Mouse (Mus musculus): ENCODE results near the gene Elof1. TPM values are rescaled to one million over a fixed set of nuclear protein-coding genes. Genes with fewer than 3 reads are reported as not detected.
"Not testable (repeated sequence)": the region's sequence is repeated elsewhere in the genome, so short reads cannot be mapped to it uniquely, and the experiment has no call there.

Gene Elof1
- total and polyA plus RNA-seq, 3 experiments = 34.6 to 67.0 (median 42.6) TPM

DNA sequence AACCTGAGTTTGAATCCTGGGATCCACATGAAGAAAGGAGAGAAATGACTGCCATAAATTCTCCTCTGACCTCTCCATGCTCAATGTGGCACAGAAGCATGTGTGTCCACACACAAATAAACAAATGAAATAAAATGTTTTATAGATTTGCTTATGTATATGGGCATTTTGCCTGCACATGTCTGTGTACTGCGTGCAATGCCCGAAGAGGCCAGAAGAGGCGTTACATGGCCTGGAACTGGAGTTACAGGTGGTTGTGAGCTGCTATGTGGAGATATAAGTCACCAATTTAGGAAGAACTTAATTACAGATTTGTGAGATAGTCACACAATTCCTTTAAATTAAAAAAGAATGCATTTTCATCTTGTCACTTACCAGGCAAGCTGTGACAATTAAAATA, 36.8 kb upstream of the Elof1 start:
- no peaks in the 10 kb centered on the region for H3K79me2 ChIP-seq (replicated peaks; ENCODE audit: control insufficient read depth, insufficient read depth, low read length)
- H3K4me3 ChIP-seq = no peak overlapping the region
- no peak overlapping the region for H3K27ac ChIP-seq
- WGBS = 87% methylated on average over 3 of the region's 3 CpGs
- TF ChIP-seq POLR2A (IDR thresholded peaks at IDR 0.05; ENCODE audit: insufficient read depth, low read depth, low read length) (no peak), EP300 (IDR thresholded peaks at IDR 0.05; ENCODE audit: insufficient read depth, low read depth, low read length) (no peak), CTCF (IDR thresholded peaks at IDR 0.05) (no peak)
- H3K27me3 ChIP-seq (ENCODE audit: control insufficient read depth, insufficient read depth, low read length) = no peaks in the 10 kb centered on the region
- no peaks in the 10 kb centered on the region for H3K36me3 ChIP-seq (ENCODE audit: control insufficient read depth, insufficient read depth, low read length)
- DNase-seq = no peak
- 0 out of 2 replicates have a peak, but pooled peaks cover 1% of the 10 kb centered on the region for H3K4me1 ChIP-seq (ENCODE audit: control insufficient read depth, insufficient read depth, low read length)
- H3K9ac ChIP-seq (ENCODE audit: low read depth, low read length) = no peak overlapping the region
- intact Hi-C loops (cut with DNase I) = no loop called here

DNA sequence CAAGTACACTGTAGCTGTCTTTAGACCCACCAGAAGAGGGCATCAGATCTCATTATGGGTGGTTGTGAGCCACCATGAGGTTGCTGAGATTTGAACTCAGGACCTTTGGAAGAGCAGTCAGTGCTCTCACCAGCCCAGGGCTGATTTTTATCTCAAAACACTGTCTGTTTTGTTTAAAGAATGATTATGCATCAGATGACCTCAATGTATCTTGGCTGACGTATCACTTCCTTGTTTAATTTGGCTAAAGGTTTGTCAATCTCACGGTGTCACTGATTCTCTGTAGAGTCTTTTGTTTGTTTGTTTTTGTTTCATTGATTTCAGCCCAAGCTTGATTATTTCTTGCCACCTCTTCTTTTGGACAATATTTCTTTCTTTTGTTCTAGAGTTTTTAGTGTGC, 34.0 kb upstream of the Elof1 start:
- TF ChIP-seq CTCF (IDR thresholded peaks at IDR 0.05) = no peak
- TF ChIP-seq POLR2A (IDR thresholded peaks at IDR 0.05; ENCODE audit: insufficient read depth, low read depth, low read length) = no peak
- no peak for TF ChIP-seq EP300 (IDR thresholded peaks at IDR 0.05; ENCODE audit: insufficient read depth, low read depth, low read length)
- Histone ChIP-seq H3K4me1 (ENCODE audit: control insufficient read depth, insufficient read depth, low read length) (no peaks in the 10 kb centered on the region), H3K27ac (no peak overlapping the region), H3K27me3 (ENCODE audit: control insufficient read depth, insufficient read depth, low read length) (no peaks in the 10 kb centered on the region), H3K36me3 (ENCODE audit: control insufficient read depth, insufficient read depth, low read length) (no peaks in the 10 kb centered on the region), H3K79me2 (replicated peaks; ENCODE audit: control insufficient read depth, insufficient read depth, low read length) (no peaks in the 10 kb centered on the region), H3K4me3 (no peak overlapping the region), H3K9ac (ENCODE audit: low read depth, low read length) (no peak overlapping the region)
- 58% methylated on average over 2 of the region's 2 CpGs for WGBS
- DNase-seq = no peak
- intact Hi-C loops (cut with DNase I) = no loop called here

DNA sequence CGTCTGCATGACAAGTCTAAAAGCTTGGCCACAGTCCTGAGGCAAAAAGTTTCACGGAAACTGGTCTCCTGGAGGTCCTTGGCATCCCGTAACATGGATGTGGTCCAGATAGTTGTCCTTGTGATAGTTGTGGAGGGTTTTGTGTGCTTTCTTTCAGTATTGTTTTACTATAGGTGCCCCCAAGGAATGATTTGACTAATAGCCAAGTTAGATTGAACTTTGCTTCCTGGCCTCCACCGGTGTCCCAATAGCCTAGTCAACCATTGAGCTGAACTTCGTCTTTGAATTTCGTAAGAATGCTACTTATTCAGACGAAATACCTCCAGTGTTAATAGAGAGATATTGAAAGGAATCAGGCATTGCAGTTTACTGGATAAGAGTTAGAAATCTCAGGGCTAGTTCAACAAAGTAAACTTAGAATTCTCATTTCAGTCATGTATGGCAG, 33.3 kb upstream of the Elof1 start:
- H3K36me3 ChIP-seq (ENCODE audit: control insufficient read depth, insufficient read depth, low read length); DNase-seq; intact Hi-C loops (cut with DNase I); H3K27me3 ChIP-seq (ENCODE audit: control insufficient read depth, insufficient read depth, low read length); H3K4me1 ChIP-seq (ENCODE audit: control insufficient read depth, insufficient read depth, low read length); H3K9ac ChIP-seq (ENCODE audit: low read depth, low read length); H3K27ac ChIP-seq; H3K4me3 ChIP-seq; H3K79me2 ChIP-seq (replicated peaks; ENCODE audit: control insufficient read depth, insufficient read depth, low read length): not testable (repeated sequence)
- 76% methylated on average over 7 of the region's 7 CpGs for WGBS

DNA sequence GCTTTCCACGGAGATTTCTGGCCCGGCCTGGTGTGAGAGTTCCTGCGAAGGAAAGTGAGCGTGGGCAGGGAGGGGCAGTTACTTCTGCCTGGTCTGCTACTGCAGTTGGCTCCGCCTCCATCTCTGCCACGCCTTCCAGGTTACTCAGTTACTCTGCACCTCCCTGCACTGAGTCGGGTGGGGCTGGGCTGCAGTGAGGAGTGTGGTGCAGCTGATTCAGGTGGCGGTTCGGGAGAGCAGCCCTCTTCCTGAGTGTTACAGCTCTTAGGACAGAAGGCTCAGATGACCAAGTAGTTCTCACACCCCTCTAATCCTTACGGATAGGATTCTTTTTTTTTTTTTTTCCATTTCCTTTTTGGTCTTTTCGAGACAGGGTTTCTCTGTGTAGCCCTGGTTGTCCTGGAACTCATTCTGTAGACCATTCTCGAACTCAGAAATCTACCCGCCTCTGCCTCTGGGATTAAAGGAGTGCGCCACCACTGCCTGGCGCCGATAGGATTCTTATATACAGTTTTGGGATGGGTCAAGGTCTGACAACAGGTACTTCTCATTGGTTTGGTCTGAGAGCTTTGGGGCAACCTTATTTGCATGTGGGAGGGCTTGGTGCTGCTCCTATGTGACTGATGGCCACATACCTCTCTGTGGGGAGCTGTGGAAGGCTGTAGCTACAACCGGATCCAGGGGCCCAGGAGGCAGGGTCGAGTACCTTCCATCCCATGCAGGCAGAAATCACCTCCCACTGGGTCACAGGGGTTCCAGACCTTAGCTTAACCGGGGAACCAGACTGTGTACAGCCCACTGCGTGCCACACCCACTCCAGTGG, 32.7 kb upstream of the Elof1 start:
- Histone ChIP-seq H3K36me3 (ENCODE audit: control insufficient read depth, insufficient read depth, low read length) (no peaks in the 10 kb centered on the region), H3K4me1 (ENCODE audit: control insufficient read depth, insufficient read depth, low read length) (no peaks in the 10 kb centered on the region), H3K27ac (no peak overlapping the region), H3K79me2 (replicated peaks; ENCODE audit: control insufficient read depth, insufficient read depth, low read length) (no peaks in the 10 kb centered on the region), H3K27me3 (ENCODE audit: control insufficient read depth, insufficient read depth, low read length) (no peaks in the 10 kb centered on the region), H3K4me3 (no peak overlapping the region), H3K9ac (ENCODE audit: low read depth, low read length) (no peak overlapping the region)
- no peak for DNase-seq
- 69% methylated on average over 20 of the region's 20 CpGs for WGBS
- intact Hi-C loops (cut with DNase I) = no loop called here
- TF ChIP-seq CTCF (IDR thresholded peaks at IDR 0.05) = no peak
- TF ChIP-seq EP300 (IDR thresholded peaks at IDR 0.05; ENCODE audit: insufficient read depth, low read depth, low read length) = no peak
- TF ChIP-seq POLR2A (IDR thresholded peaks at IDR 0.05; ENCODE audit: insufficient read depth, low read depth, low read length) = no peak

DNA sequence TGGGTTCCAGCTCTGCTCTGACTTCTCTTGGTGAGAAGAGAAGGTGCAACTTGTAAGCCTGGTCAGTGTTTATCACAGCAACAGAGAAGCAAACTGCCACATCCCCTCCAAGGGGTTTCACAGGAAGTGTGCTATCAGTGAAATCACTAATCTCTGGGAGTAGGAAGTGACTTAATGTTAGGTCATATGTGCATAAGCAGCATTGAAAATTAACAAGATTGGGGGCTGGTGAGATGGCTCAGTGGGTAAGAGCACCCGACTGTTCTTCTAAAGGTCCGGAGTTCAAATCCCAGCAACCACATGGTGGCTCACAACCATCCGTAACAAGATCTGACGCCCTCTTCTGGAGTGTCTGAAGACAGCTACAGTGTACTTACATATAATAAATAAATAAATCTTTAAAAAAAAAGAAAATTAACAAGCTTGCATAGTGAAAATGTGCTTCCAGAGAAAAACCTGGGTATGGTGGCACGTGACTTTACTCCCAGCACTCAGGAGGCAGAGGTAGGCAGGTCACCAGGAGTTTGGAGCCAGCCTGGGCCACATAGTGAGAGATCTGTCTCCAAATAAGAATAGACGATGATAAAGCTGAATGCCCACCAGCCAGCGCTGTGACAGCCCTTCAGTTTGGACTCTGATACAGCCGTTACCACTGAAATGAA, 27.5 kb upstream of the Elof1 start:
- Histone ChIP-seq H3K79me2 (replicated peaks; ENCODE audit: control insufficient read depth, insufficient read depth, low read length) (no peaks in the 10 kb centered on the region), H3K36me3 (ENCODE audit: control insufficient read depth, insufficient read depth, low read length) (no peaks in the 10 kb centered on the region), H3K9ac (ENCODE audit: low read depth, low read length) (no peak overlapping the region), H3K4me3 (no peak overlapping the region), H3K27me3 (ENCODE audit: control insufficient read depth, insufficient read depth, low read length) (no peaks in the 10 kb centered on the region), H3K4me1 (ENCODE audit: control insufficient read depth, insufficient read depth, low read length) (no peaks in the 10 kb centered on the region), H3K27ac (no peak overlapping the region)
- no peak for DNase-seq
- intact Hi-C loops (cut with DNase I) = loop anchor here (5.0 kb wide), 1 partner anchor 47 kb away; the partner anchor contains the start of gene Cnn1
- TF ChIP-seq EP300 (IDR thresholded peaks at IDR 0.05; ENCODE audit: insufficient read depth, low read depth, low read length) = no peak
- no peak for TF ChIP-seq CTCF (IDR thresholded peaks at IDR 0.05)
- TF ChIP-seq POLR2A (IDR thresholded peaks at IDR 0.05; ENCODE audit: insufficient read depth, low read depth, low read length) = no peak
- WGBS = 70% methylated on average over 8 of the region's 8 CpGs
